Mouse (Mus musculus) kidney, embryonic 15.5 days (tissue): ENCODE measurements around the gene Arid2. TPM values are rescaled to one million over a fixed set of nuclear protein-coding genes. Genes with fewer than 3 reads are reported as not detected.

Experiments used
- ATAC-seq: fragments of 200-750 bp; cut with Nextera tagmentation; replicated peaks from 2 replicates; pipeline ENCODE4 v1.8.0; 2017; ENCODE audit warnings: moderate TSS enrichment; ENCODE audit not compliant: low FRiP score
- H3K27ac ChIP-seq: fragments of 300-500 bp; sonication (generic); 2 replicates; pipeline ENCODE4 v1.5.1; 2015; ENCODE audit warnings: mild to moderate bottlenecking, inconsistent platforms
- H3K27me3 ChIP-seq: fragments of 300-500 bp; sonication (generic); 2 replicates; pipeline ENCODE4 v1.6.1; 2015; ENCODE audit warnings: inconsistent platforms
- H3K36me3 ChIP-seq: fragments of 300-500 bp; sonication (generic); 2 replicates; pipeline ENCODE4 v1.6.1; 2015; ENCODE audit warnings: inconsistent platforms
- H3K4me1 ChIP-seq: fragments of 300-500 bp; sonication (generic); 2 replicates; pipeline ENCODE4 v1.6.1; 2015; ENCODE audit warnings: inconsistent platforms
- H3K4me2 ChIP-seq: fragments of 300-500 bp; sonication (generic); 2 replicates; pipeline ENCODE4 v1.6.1; 2015; ENCODE audit warnings: moderate library complexity, mild to moderate bottlenecking, inconsistent platforms
- H3K4me3 ChIP-seq: fragments of 300-500 bp; sonication (generic); replicated peaks from 2 replicates; pipeline ENCODE4 v1.5.1; 2015; ENCODE audit warnings: mild to moderate bottlenecking, inconsistent platforms
- H3K9ac ChIP-seq: fragments of 300-500 bp; sonication (generic); 2 replicates; pipeline ENCODE4 v1.6.1; 2015; ENCODE audit warnings: mild to moderate bottlenecking, inconsistent platforms
- H3K9me3 ChIP-seq: fragments of 300-500 bp; sonication (generic); replicated peaks from 2 replicates; pipeline ENCODE4 v1.6.1; 2016; ENCODE audit warnings: inconsistent platforms
- WGBS: fragments of 180-500 bp; shearing (Covaris S2); methylation state at CpG from one replicate; pipeline ENCODE4 v1.1.7; 2015; ENCODE audit warnings: mixed read lengths; 5-methylcytosine and 5-hydroxymethylcytosine counted together
- microRNA-seq: library from miRNA; unstranded; fragments of <30 nt; microRNA quantifications from one replicate; pipeline ENCODE4, GENCODE M21; 2016
- polyA plus RNA-seq: library from polyadenylated mRNA; unstranded; fragments of >200 nt; fragmentation: Nextera tagmentation; extraction: Ambion mirVana; gene quantifications from 2 replicates; pipeline ENCODE4 v1.2.1, GENCODE M21; 2015

Gene Arid2
- polyA plus RNA-seq, 1 experiment from 2014 or later = 26.1 TPM

DNA sequence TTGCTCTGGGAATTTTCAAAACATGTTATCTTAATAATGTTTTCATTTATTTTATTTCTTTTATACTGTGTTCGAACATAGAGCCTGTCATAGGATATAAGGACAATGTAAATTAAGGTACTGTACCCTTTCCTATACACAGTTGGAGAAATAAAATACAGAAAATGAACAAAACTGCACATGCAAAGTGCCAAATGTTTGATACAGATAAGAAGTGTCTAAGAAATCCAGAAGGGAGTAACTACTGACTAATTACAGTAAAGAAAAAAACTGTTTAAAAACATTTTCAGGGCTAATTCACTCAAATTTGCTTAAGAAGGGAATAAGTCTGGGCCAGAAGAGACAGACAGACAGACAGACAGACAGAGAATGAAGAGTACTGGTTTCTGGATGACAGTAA, 166.0 kb downstream of the Arid2 start:
- H3K4me3 ChIP-seq = no peak overlapping the region
- H3K9me3 ChIP-seq = no peaks in the 10 kb centered on the region
- H3K27ac ChIP-seq = no peak overlapping the region
- WGBS = 83% methylated on average over 1 of the region's 1 CpGs
- H3K27me3 ChIP-seq = no peaks in the 10 kb centered on the region
- peaks cover 28% of the 10 kb centered on the region for H3K4me1 ChIP-seq
- H3K36me3 ChIP-seq = peaks cover 15% of the 10 kb centered on the region
- ATAC-seq = no peak
- no peak overlapping the region for H3K4me2 ChIP-seq
- no peak overlapping the region for H3K9ac ChIP-seq

Small RNA genes within 50 kb of the gene (microRNA-seq; reads per million reads assigned to microRNA genes)
- gene Gm25397 = not detected

Other genes starting within 250 kb of the Arid2 start
- gene Scaf11, start 173.3 kb downstream of the Arid2 start, polyA plus RNA-seq = 95.6 and 102 TPM in 2 replicates